Mouse (Mus musculus) midbrain, embryonic 15.5 days (tissue): ENCODE data around the gene Slc2a10. TPM values are rescaled to one million over a fixed set of nuclear protein-coding genes. Genes with fewer than 3 reads are reported as not detected.
"Not testable (repeated sequence)": the region's sequence is repeated elsewhere in the genome, so short reads cannot be mapped to it uniquely, and the experiment has no call there.

Experiments used
- ATAC-seq: fragments of 200-750 bp; cut with Nextera tagmentation; replicated peaks from 2 replicates; pipeline ENCODE4 v1.8.0; 2017; ENCODE audit warnings: moderate TSS enrichment
- H3K27ac ChIP-seq: fragments of 300-500 bp; sonication (generic); 2 replicates; pipeline ENCODE4 v1.5.1; 2015; ENCODE audit warnings: mild to moderate bottlenecking, inconsistent platforms
- H3K27me3 ChIP-seq: fragments of 300-500 bp; sonication (generic); replicated peaks from 2 replicates; pipeline ENCODE4 v1.6.1; 2015; ENCODE audit warnings: inconsistent platforms
- H3K36me3 ChIP-seq: fragments of 300-500 bp; sonication (generic); replicated peaks from 2 replicates; pipeline ENCODE4 v1.6.1; 2015; ENCODE audit warnings: inconsistent platforms
- H3K4me1 ChIP-seq: fragments of 300-500 bp; sonication (generic); 2 replicates; pipeline ENCODE4 v1.6.1; 2015; ENCODE audit warnings: inconsistent platforms
- H3K4me2 ChIP-seq: fragments of 300-500 bp; sonication (generic); 2 replicates; pipeline ENCODE4 v1.6.1; 2015; ENCODE audit warnings: inconsistent platforms, mild to moderate bottlenecking, moderate library complexity
- H3K4me3 ChIP-seq: fragments of 300-500 bp; sonication (generic); 2 replicates; pipeline ENCODE4 v1.5.1; 2015; ENCODE audit warnings: mild to moderate bottlenecking, inconsistent platforms
- H3K9ac ChIP-seq: fragments of 300-500 bp; sonication (generic); 2 replicates; pipeline ENCODE4 v1.6.1; 2015; ENCODE audit warnings: mild to moderate bottlenecking, inconsistent platforms
- H3K9me3 ChIP-seq: fragments of 300-500 bp; sonication (generic); 2 replicates; pipeline ENCODE4 v1.6.1; 2016; ENCODE audit warnings: inconsistent platforms
- WGBS: fragments of 180-500 bp; shearing (Covaris S2); methylation state at CpG from one replicate; pipeline ENCODE4 v1.1.7; 2015; ENCODE audit warnings: mixed read lengths; 5-methylcytosine and 5-hydroxymethylcytosine counted together
- polyA plus RNA-seq: library from polyadenylated mRNA; unstranded; fragments of >200 nt; fragmentation: Nextera tagmentation; extraction: Ambion mirVana; gene quantifications from 2 replicates; pipeline ENCODE4 v1.2.1, GENCODE M21; 2015

Slc2a10 gene
- polyA plus RNA-seq, 1 experiment from 2014 or later = 1.6 TPM

DNA sequence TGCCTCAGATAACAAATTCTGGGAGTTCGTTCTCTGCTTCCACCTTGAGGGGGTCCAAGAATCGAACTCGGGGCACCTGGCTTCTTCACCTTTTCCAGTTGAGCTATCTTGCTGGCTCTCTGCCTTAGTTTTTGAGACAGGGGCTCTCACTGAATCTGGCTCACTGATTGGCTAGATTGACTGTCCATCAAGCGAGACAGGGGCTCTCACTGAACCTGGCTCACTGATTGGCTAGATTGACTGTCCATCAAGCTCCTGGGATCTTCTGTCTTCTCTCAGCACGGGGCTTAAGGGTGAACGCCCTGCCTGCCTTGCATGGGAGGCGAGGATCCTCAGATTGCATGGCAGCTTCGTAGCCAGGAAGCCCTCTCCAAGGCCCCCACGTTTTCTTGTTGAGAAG, 43.8 kb downstream of the Slc2a10 start:
- H3K4me1 ChIP-seq = peaks cover 10% of the 10 kb centered on the region
- no peaks in the 10 kb centered on the region; the same call in 1 of the 2 replicates for H3K27me3 ChIP-seq
- no peak overlapping the region for H3K4me2 ChIP-seq
- H3K9me3 ChIP-seq = no peaks in the 10 kb centered on the region
- ATAC-seq = no peak
- H3K4me3 ChIP-seq = no peak overlapping the region
- no peaks in the 10 kb centered on the region for H3K36me3 ChIP-seq
- WGBS = 60% methylated on average over 9 of the region's 9 CpGs
- no peak overlapping the region for H3K27ac ChIP-seq
- no peak overlapping the region for H3K9ac ChIP-seq

DNA sequence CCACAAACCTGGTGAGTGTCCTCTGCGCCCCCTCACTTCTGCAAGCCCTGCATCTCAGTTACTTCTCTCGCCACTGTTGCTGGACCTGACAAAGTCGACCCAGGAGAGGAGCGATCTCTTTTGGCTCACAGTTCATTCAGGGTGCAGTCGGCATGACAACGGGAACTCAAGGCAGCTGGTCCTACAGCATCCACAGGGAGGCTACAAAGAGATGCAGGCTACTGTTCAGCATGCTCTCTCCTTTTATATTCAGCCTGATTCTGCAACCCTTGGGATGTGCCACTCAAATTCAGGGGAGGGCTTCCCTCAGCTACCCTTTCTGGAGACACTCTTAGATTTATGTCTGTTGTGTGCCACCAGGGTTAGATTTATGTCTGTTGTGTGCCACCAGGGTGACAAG, 45.0 kb downstream of the Slc2a10 start:
- no peak for ATAC-seq
- WGBS = 42% methylated on average over 6 of the region's 6 CpGs
- H3K9ac ChIP-seq = no peak overlapping the region

DNA sequence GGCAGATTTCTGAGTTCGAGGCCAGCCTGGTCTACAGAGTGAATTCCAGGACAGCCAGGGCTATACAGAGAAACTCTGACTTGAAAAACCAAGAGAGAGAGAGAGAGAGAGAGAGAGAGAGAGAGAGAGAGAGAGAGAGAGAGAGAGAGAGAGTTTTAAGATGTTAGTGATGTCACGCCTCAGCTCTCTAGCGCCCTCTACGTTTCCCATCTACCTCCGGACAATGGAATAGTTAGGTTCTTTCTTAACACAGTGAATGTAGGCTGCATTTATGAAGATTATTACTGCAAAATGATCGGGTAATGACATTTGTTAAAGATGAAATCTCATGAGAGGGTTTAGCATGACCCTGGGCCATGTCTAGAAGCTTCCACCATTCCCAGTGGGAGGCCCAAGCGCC, 46.8 kb downstream of the Slc2a10 start:
- H3K9ac ChIP-seq, H3K27ac ChIP-seq, H3K27me3 ChIP-seq, H3K4me2 ChIP-seq, H3K9me3 ChIP-seq, H3K4me1 ChIP-seq, H3K4me3 ChIP-seq, ATAC-seq, H3K36me3 ChIP-seq: not testable (repeated sequence)
- 75% methylated on average over 7 of the region's 7 CpGs for WGBS

More for the DNA sequence above, 45.0 kb downstream of the Slc2a10 start:
- Histone ChIP-seq H3K27ac (no peak overlapping the region), H3K36me3 (no peaks in the 10 kb centered on the region), H3K9me3 (no peaks in the 10 kb centered on the region), H3K27me3 (no peaks in the 10 kb centered on the region; the same call in 1 of the 2 replicates), H3K4me1 (no peaks in the 10 kb centered on the region), H3K4me2 (no peak overlapping the region), H3K4me3 (no peak overlapping the region)

DNA sequence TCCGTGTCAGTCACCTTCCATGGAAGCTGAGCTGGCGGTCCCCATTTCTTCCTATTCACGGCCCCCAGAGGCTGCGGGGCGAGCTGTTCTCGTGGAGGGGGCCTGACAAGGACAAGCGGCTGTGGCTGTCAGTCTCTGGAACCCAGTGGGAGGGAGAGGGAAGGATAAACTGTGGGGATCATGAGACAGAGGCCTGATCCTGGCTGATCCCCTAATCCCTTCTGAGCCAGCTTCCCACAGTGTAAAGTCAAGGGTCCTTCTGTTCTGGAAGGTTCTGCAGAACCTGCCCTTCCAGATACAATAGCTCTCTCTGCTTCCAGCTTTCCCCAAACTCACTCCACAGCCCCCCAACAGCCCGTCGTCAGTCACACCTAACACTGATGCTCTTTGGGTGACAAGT, 50.5 kb downstream of the Slc2a10 start:
- Histone ChIP-seq H3K36me3 (no peaks in the 10 kb centered on the region), H3K4me1 (no peaks in the 10 kb centered on the region), H3K4me2 (no peak overlapping the region), H3K9ac (no peak overlapping the region), H3K27me3 (no peaks in the 10 kb centered on the region), H3K4me3 (no peak overlapping the region), H3K9me3 (no peaks in the 10 kb centered on the region), H3K27ac (no peak overlapping the region)
- no peak for ATAC-seq
- WGBS = 29% methylated on average over 9 of the region's 9 CpGs

DNA sequence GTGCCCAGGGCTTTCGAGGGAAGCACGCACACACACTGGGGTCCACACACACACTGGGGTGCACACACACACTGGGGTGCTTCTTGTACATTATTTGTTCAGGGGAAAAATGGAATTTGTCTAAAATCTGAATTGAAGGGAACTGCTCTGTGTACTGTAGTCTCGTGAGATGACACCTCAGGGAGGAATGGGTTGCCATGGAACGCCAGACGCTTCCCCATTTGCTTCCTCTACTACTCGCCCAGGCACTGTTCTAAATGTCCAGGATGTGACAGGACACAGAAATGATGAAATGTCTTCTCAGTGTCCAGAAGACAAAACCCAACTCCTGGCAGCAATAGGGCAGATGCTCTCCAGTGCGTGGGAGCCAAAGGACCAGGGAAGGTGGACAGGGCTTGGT, 53.7 kb downstream of the Slc2a10 start:
- no peak for ATAC-seq
- H3K27me3 ChIP-seq = no peaks in the 10 kb centered on the region
- no peaks in the 10 kb centered on the region for H3K4me1 ChIP-seq
- H3K36me3 ChIP-seq = no peaks in the 10 kb centered on the region
- 88% methylated on average over 7 of the region's 7 CpGs for WGBS
- H3K4me2 ChIP-seq = no peak overlapping the region
- H3K4me3 ChIP-seq = no peak overlapping the region
- no peak overlapping the region for H3K9ac ChIP-seq
- H3K9me3 ChIP-seq = no peaks in the 10 kb centered on the region
- no peak overlapping the region for H3K27ac ChIP-seq

DNA sequence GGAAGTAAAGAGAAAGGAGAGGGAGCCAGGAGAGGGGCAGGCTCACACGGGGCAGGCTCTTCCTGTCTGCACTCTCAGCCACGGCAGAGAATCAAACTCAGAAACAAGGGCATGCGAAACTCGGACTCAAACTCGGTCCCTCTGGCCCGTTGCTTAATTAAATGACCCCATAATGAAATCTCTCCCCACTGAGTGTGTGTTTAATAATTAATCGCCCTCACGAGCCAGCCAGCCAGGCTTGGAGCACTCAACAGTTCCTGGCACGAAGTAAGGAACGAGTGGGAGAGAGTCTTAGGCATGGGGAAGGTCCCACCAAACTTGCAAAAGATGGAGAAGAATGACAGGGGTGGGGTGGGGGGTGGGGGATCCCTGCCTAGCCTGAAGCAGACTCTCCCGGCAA, 55.3 kb downstream of the Slc2a10 start:
- WGBS = 55% methylated on average over 11 of the region's 11 CpGs
- no peaks in the 10 kb centered on the region for H3K9me3 ChIP-seq
- H3K4me1 ChIP-seq = peaks cover 9% of the 10 kb centered on the region
- H3K4me3 ChIP-seq = no peak overlapping the region
- no peak overlapping the region for H3K27ac ChIP-seq
- ATAC-seq = no peak
- no peak overlapping the region for H3K9ac ChIP-seq
- no peaks in the 10 kb centered on the region for H3K36me3 ChIP-seq
- no peak overlapping the region for H3K4me2 ChIP-seq
- no peaks in the 10 kb centered on the region for H3K27me3 ChIP-seq

DNA sequence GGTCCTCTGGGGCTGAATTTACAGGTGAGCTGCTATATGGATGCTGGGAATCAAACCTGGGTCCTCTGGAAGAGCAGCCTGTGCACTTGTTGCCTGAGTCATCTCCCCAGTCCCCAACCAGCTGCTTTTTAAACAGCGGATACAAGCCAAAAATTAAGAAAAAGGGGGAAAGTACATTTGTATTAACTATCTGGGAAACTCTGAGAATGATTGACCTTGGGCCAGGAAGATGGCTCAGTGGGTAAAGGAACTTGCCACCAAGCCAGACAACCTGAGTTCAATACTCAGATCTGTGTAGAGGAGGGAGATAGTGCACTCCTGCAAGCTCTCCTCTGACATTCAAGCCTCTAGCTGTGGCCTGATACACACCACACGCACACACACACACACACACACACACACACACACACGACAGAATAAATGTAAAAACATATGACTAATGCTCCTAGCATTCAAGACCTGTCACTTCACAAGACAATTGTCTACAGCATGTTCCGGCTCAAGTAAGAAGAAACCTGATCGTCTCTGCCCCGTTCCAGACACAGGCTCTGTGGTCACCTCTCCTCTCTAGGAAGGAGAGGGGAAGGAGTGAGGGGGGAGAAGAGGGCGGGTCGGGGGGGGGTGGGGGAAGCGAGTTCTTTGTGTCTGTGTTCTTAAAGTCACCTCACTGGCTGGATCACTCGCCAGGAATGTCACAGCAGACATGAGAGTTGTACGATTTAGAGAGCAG, 56.1 kb downstream of the Slc2a10 start:
- H3K36me3 ChIP-seq = no peaks in the 10 kb centered on the region
- 26% methylated on average over 11 of the region's 11 CpGs for WGBS
- H3K27me3 ChIP-seq = no peaks in the 10 kb centered on the region
- H3K27ac ChIP-seq = no peak overlapping the region
- H3K9ac ChIP-seq = no peak overlapping the region
- H3K4me2 ChIP-seq = no peak overlapping the region
- H3K9me3 ChIP-seq = no peaks in the 10 kb centered on the region
- H3K4me1 ChIP-seq = peaks cover 13% of the 10 kb centered on the region
- H3K4me3 ChIP-seq = no peak overlapping the region
- ATAC-seq = no peak

DNA sequence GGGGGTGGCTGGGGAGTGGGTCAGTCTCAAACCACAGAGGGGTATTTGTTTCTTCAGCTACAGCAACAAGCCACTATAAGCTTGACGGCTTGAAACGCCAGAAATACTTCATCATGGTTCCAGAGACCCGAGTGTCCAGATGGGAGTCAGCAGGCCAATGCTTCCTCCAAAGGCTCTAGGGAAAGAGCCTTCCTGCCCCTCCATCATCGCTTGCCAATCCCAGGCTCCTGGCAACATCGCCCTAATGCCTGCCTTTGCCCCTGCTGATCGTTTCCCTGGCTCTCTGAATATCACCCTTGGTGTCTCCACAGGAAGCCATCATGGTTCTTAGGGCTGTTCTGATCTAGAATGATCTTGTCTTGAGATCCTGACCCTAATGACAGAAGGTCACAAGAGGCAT, 58.3 kb downstream of the Slc2a10 start:
- H3K9me3 ChIP-seq = no peaks in the 10 kb centered on the region
- no peaks in the 10 kb centered on the region for H3K27me3 ChIP-seq
- no peak overlapping the region for H3K4me3 ChIP-seq
- WGBS = 75% methylated on average over 6 of the region's 6 CpGs
- H3K36me3 ChIP-seq = no peaks in the 10 kb centered on the region
- no peak for ATAC-seq
- H3K9ac ChIP-seq = no peak overlapping the region
- no peak overlapping the region for H3K27ac ChIP-seq
- peaks cover 13% of the 10 kb centered on the region for H3K4me1 ChIP-seq
- H3K4me2 ChIP-seq = no peak overlapping the region

DNA sequence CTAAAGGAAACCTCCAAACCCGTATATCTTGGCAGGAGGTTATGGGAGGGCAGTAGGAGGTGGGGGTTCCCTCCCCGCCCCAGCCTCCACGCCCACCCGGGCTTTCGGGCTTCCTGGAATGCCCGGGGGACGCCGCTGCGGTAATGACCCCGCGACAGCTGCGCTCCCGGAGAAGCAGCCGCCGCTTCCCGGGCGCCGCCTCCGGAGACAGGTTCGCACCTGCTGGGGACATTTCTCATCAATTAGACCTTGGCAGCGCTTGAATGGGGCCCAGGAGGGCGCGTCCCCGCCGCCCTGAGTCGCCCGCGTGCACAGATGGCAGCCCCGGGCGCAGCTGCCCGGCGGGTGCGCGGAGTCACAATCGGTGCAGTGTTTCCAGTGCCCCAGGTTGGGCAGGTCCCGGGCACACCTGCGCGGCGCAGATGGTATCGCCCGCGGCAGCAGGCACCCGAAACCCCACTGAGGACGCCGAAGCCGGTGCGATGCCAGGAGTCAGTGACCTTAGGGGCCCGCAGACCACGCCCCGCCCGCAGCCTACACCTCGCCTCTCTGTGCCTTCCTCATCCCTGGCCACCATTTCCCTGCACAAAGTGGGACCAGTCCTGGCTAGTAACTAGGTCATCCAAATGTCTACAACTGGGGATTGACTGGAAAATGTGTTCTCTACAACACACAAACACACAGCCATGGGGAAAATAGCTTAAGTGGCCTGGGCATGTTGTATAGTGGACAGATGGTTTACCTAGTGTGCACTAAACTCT, 59.9 kb downstream of the Slc2a10 start:
- WGBS = 1% methylated on average over 52 of the region's 52 CpGs
- peak overlapping the region; percentile 12; the same call in 1 of the 2 replicates for H3K27ac ChIP-seq

DNA sequence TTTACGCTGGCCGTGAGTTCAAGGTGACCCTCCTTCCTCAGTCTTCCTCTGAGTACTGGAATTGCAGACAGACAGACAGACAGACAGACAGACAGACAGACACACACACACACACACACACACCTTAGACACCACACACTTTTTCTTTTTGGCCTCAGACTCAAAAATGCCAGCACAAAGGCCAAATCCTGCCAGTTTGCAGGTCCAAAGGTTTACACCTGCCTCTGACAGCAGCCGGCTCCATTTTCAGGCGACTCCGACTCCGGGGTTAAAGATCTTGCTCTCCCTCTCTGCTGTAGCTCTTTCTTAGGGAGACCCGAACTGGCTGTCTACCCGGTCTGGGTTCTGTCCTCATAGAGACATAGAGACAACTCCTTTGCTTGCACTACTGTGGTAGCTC, 60.5 kb downstream of the Slc2a10 start:
- no peak for ATAC-seq
- no peaks in the 10 kb centered on the region for H3K36me3 ChIP-seq
- peaks cover 13% of the 10 kb centered on the region for H3K4me1 ChIP-seq
- H3K4me2 ChIP-seq = no peak overlapping the region
- no peaks in the 10 kb centered on the region for H3K27me3 ChIP-seq
- no peak overlapping the region for H3K9ac ChIP-seq
- no peak overlapping the region for H3K4me3 ChIP-seq
- peak overlapping the region; percentile 12; the same call in 1 of the 2 replicates for H3K27ac ChIP-seq
- no peaks in the 10 kb centered on the region for H3K9me3 ChIP-seq
- WGBS = 56% methylated on average over 8 of the region's 8 CpGs

More for the DNA sequence above, 59.9 kb downstream of the Slc2a10 start:
- Histone ChIP-seq H3K4me2 (peak overlapping the region; percentile 94), H3K9me3 (no peaks in the 10 kb centered on the region), H3K36me3 (no peaks in the 10 kb centered on the region), H3K9ac (peak overlapping the region; percentile 51), H3K4me1 (peaks cover 13% of the 10 kb centered on the region), H3K27me3 (no peaks in the 10 kb centered on the region), H3K4me3 (peak overlapping the region; percentile 47)
- 0 out of 2 replicates have a peak, but pooled peaks have one; percentile 50 for ATAC-seq

DNA sequence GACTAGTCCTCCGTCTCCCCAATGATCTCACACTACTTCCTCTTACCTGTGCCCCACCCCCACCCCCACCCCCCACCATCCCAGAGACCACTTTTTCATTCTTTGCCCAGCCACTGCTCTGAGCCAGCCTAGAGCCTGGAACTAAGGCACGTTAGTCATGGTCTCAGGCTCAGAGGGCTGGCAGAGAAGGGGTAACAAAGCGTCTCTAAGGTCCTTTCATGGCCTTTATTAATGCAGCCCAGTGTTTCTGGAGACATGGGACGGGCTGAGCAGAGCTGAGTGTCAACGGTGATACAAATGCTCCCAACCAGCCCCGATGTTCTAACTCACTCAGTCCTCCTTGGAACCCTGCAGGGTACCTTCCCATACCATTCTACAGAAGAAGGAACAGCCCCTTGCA, 61.0 kb downstream of the Slc2a10 start:
- no peaks in the 10 kb centered on the region for H3K27me3 ChIP-seq
- H3K4me2 ChIP-seq = no peak overlapping the region
- H3K4me1 ChIP-seq = peaks cover 13% of the 10 kb centered on the region
- no peak overlapping the region for H3K9ac ChIP-seq
- H3K4me3 ChIP-seq = no peak overlapping the region
- ATAC-seq = peak; percentile 50; the same call in 1 of the 2 replicates
- no peaks in the 10 kb centered on the region for H3K36me3 ChIP-seq
- H3K27ac ChIP-seq = no peak overlapping the region
- H3K9me3 ChIP-seq = no peaks in the 10 kb centered on the region
- 12% methylated on average over 6 of the region's 6 CpGs for WGBS

DNA sequence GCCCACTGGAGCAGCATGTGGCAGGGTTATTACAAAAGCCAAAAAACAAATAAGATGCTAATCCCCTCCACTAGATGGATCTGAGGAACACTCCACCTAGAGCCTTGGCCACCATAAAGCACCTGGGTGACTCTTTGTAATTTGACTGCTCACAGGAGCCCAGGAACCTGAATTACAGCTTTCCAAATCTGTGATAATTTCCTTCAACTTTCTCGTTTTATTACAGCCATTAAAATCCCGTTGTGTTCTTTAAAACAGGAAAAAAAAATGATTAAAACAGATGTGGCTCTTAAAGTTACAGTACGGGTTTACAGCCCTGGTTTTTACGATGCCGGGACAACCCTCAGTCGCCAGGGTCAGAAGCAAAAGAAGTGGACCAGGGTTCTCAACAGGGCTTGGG, 63.3 kb downstream of the Slc2a10 start:
- Histone ChIP-seq H3K9ac (no peak overlapping the region), H3K4me2 (no peak overlapping the region), H3K27ac (no peak overlapping the region), H3K9me3 (no peaks in the 10 kb centered on the region), H3K4me3 (no peak overlapping the region), H3K36me3 (no peaks in the 10 kb centered on the region), H3K27me3 (no peaks in the 10 kb centered on the region), H3K4me1 (peaks cover 13% of the 10 kb centered on the region)
- ATAC-seq = no peak
- 82% methylated on average over 6 of the region's 6 CpGs for WGBS
